Mouse (Mus musculus) adrenal gland, postnatal 0 days (tissue): ENCODE results near the gene Vmn1r137. TPM values are rescaled to one million over a fixed set of nuclear protein-coding genes. Genes with fewer than 3 reads are reported as not detected.

Source experiments
- polyA plus RNA-seq: library from polyadenylated mRNA; unstranded; fragments of >200 nt; fragmentation: Nextera tagmentation; extraction: Ambion mirVana; gene quantifications from 2 replicates; pipeline ENCODE4 v1.2.1, GENCODE M21; 2015

Gene Vmn1r137
- polyA plus RNA-seq = not detected in 2 replicates

GRCm38 (mm10) chr7:21994287-21994686 lies at the start of gene Vmn1r137:
TSS of gene Vmn1r137 (plus strand) at chr7:21994587.

GRCm38 (mm10) chr7:22028797-22029196 lies 34.4 kb downstream of the Vmn1r137 start, which contains the start of gene Vmn1r138:
TSS of gene Vmn1r138 (minus strand) at chr7:22028897.

Other genes with a start within 250 kb of the Vmn1r137 start
- not detected in 2 replicates for gene Gm4175, start 233.1 kb upstream of the Vmn1r137 start, polyA plus RNA-seq
- gene Gm4177, start 197.9 kb upstream of the Vmn1r137 start, polyA plus RNA-seq = not detected in 2 replicates
- not detected in 2 replicates for gene Vmn1r135, start 162.2 kb upstream of the Vmn1r137 start, polyA plus RNA-seq
- not detected in 2 replicates for gene Gm5725, start 150.3 kb upstream of the Vmn1r137 start, polyA plus RNA-seq
- not detected in 2 replicates for gene Gm5891, start 73.3 kb upstream of the Vmn1r137 start, polyA plus RNA-seq
- gene Vmn1r138, start 34.3 kb downstream of the Vmn1r137 start, polyA plus RNA-seq = not detected in 2 replicates
- gene Gm6176, start 61.7 kb downstream of the Vmn1r137 start, polyA plus RNA-seq = not detected in 2 replicates
- gene Vmn1r139, start 74.5 kb downstream of the Vmn1r137 start, polyA plus RNA-seq = not detected in 2 replicates
- not detected in 2 replicates for gene Gm16451, start 123.7 kb downstream of the Vmn1r137 start, polyA plus RNA-seq
- not detected in 2 replicates for gene Gm10666, start 140.2 kb downstream of the Vmn1r137 start, polyA plus RNA-seq
- not detected in 2 replicates for gene Vmn1r142, start 169.4 kb downstream of the Vmn1r137 start, polyA plus RNA-seq
- gene Vmn1r143, start 194.8 kb downstream of the Vmn1r137 start, polyA plus RNA-seq = not detected in 2 replicates
- not detected in 2 replicates for gene Gm8653, start 206.7 kb downstream of the Vmn1r137 start, polyA plus RNA-seq
- gene Gm8453, start 234.9 kb downstream of the Vmn1r137 start, polyA plus RNA-seq = not detected in 2 replicates